ENCODE assay signal across 9 mouse cellular contexts in the genomic region with DNA sequence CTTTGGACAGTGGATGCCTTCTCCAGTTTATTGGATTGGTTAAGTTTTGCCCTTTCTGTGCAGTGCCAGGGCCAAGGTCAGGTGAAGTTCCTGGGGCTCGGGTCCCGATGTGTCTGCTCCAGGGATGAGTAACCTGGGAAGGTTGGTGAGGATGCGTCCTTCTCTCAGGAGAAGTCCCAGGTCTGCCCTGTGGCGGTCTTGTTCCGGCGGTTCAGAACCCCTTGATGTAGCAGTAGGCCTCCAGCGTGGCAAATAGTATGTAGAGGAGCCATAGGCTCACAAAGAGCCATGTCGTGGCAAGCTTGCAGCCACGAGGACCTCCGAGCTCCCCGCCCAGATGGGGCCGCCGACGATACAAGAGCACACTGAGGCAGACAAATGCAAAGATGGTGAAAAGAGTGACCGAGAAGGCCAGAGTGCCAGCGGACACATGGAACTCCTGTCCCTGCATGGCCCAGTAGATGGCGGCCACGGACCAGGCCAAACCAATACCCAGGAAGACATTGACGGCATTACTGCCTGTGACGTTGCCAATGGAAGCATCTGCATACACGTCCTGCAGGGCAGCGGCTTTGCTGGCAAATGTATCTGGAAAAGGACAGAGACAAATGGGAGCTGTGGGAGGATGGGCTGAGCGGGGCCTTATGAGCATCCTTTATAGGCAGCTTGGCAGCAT.
A peak's percentile ranks its signal among the peaks of the same experiment; 100 is the strongest.
DNase-seq lines count a peak whose midpoint lies in the region; ATAC-seq lines count a peak whose summit lies in the region.
"Had no signal": no experiment of that assay in that cellular context is flagged by ENCODE, and none has a peak within 500 bp of the region (broad histone marks: within the 10 kb centered on the region; RNA-seq: fewer than 3 reads in every experiment).

No protein-coding gene starts in this region.

- H3K4me2 ChIP-seq in liver, embryonic 16.5 days (ENCODE audit: low read depth, low read length): no peak overlapping the region
- H3K4me2 ChIP-seq: embryonic facial prominence, embryonic 15.5 days had no signal

- H3K4me1 ChIP-seq in liver, embryonic 16.5 days (ENCODE audit: control insufficient read depth, low read depth, low read length): no peaks in the 10 kb centered on the region; the same call in 1 of the 2 replicates
- H3K4me1 ChIP-seq: embryonic facial prominence, embryonic 15.5 days had no signal

- no peak overlapping the region for H3K4me3 ChIP-seq in liver, embryonic 16.5 days (ENCODE audit: low read depth, low read length)
- H3K4me3 ChIP-seq: embryonic facial prominence, embryonic 15.5 days had no signal

- H3K36me3 ChIP-seq in liver, embryonic 16.5 days (ENCODE audit: control insufficient read depth, insufficient read depth): no peaks in the 10 kb centered on the region
- H3K36me3 ChIP-seq: embryonic facial prominence, embryonic 15.5 days had no signal

- no peaks in the 10 kb centered on the region for H3K27me3 ChIP-seq in liver, embryonic 16.5 days (ENCODE audit: control insufficient read depth, insufficient read depth, low read depth, low read length)
- H3K27me3 ChIP-seq: embryonic facial prominence, embryonic 15.5 days had no signal

- DNase-seq in A20 (ENCODE audit: low read depth, low spot score): peak; percentile 56
- DNase-seq in adrenal gland, adult 2 months: peak; percentile 85
- peak; percentile 74 for DNase-seq in embryo, embryonic 9.5 days (ENCODE audit: extremely low spot score)
- DNase-seq in heart, adult 8-10 months (ENCODE audit: low spot score): peak; percentile 16
- peak; percentile 75 to 80 for DNase-seq in kidney, postnatal 4 days
- peak; percentile 48 for DNase-seq in ovary, postnatal 14 days (ENCODE audit: low spot score)
- DNase-seq in thymus, postnatal 25 days: no peak

- H3K27ac ChIP-seq in liver, embryonic 16.5 days (ENCODE audit: low read length): no peak overlapping the region
- H3K27ac ChIP-seq: embryonic facial prominence, embryonic 15.5 days had no signal

- 28% methylated on average over 23 of the region's 23 CpGs for WGBS in liver, embryonic 16.5 days (ENCODE audit: insufficient replicate concordance)

- ATAC-seq in liver, embryonic 16.5 days (ENCODE audit: low read depth): 0 out of 2 replicates have a peak, but pooled peaks have one; percentile 37

- H3K9me3 ChIP-seq in liver, embryonic 16.5 days (replicated peaks; ENCODE audit: control insufficient read depth, low read length): no peaks in the 10 kb centered on the region
- H3K9me3 ChIP-seq: embryonic facial prominence, embryonic 15.5 days had no signal

- no peak overlapping the region for H3K9ac ChIP-seq in liver, embryonic 16.5 days (ENCODE audit: low read depth, low read length)
- H3K9ac ChIP-seq: embryonic facial prominence, embryonic 15.5 days had no signal
